Mouse (Mus musculus) right cerebral cortex, postnatal 14 days (tissue): Measurements from ENCODE around the gene Ptprg.

Source experiments
- DNase-seq: peaks from one replicate; pipeline ENCODE4 v3.0.0; 2022

Ptprg gene

GRCm38 (mm10) chr14:11569734-11570133 lies 16.4 kb downstream of the Ptprg start:
- no peak for DNase-seq

DNA sequence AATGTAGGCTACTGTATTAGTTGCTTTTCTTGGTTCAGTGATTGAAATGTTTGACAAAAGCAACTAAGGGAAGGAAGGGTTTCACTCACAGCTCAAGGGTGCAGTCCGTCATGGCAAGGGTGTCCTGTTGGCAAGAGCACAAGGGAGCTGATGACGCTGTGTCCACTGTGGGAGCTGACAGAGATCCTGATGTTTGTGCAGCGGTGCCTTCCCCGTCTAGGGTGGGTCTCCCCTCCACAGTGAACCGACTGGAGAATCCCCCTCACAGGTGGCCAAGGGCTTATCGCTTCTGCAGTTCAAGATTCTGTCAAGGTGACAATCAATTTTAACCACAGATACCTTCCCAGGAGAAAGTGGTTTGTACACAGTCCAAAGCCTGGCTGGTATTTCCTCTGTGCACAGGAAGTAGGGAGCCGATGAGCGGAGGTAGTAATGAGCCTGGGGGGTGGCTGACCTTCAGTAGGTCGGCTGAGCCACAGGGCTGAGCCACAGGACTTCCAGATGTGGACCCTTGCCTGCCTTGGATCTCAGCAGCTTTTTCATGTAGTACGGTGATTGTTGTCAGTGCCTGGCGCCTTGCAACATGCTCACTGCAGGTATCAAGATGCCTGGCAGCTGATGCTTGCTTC lies 18.5 kb downstream of the Ptprg start:
- no peak for DNase-seq

GRCm38 (mm10) chr14:11572395-11572784 lies 19.1 kb downstream of the Ptprg start:
- no peak for DNase-seq

- no peak for DNase-seq
Measured at GRCm38 (mm10) chr14:11573710-11574109, 20.4 kb downstream of the Ptprg start.

GRCm38 (mm10) chr14:11577276-11577909 lies 24.1 kb downstream of the Ptprg start:
- DNase-seq = no peak

DNA sequence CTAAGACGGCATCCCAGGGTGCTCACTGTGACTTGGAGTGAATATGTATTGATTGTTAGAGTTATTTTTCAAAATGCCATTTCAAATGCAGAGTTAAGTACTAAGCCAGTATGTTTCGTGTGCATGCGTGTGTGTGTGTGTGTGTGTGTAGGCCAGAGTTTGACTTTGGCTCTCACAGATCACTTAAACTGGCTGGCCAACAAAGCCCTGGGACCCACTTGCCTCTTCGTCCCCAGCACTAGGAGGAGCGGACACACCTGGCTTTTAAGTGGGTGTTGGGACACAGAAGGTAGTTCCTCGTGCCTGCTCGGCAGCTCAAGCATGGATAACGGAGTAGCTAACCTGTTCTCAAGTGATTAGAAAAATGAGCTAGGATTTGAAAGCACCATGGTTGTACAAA lies 24.6 kb downstream of the Ptprg start:
- no peak for DNase-seq

DNA sequence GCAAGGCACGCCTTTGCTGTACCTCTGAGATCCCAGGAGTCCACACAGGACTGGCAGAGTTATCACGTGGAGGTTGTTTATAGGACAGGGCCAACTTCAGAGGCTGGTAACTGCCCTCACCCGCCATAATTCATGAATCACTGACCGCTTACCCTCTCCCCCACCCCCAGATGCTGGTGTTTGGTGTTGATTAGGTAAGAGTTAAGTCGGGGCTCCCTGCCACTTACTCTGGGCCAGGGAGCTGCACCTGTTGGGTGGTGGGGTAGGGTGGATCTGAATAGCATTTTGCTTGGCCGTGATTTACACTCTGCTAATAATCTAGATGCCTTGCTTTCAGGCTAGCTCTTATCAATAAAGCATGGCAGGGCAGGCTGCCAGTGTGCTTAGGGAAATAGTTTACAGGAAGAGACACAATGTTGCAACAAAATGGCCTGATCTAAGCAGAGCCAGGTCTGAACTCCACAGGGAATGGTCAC lies 25.2 kb downstream of the Ptprg start:
- DNase-seq = no peak

DNA sequence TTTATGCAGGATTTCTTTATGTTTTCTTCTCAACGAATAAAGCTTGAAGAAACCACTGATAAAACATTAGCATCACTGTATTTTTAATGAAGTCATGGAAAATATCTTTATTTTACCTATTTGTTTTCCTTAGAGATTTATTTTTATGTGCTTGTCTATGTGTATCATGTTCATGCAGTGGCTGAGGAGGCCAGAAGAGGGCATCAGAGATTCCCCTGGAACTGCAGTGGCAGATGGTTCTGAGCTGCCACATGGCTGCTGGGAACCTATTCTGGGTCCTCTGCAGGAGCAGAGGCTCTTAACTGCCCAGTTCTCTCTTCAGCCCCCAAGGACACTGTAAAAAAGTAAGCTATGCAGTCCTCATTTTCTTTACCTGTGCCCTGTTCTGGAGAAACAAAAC lies 26.6 kb downstream of the Ptprg start:
- DNase-seq = no peak

GRCm38 (mm10) chr14:11584263-11584662 lies 30.9 kb downstream of the Ptprg start:
- DNase-seq = no peak

- DNase-seq = no peak
Measured at GRCm38 (mm10) chr14:11584929-11585633, 31.7 kb downstream of the Ptprg start.

DNA sequence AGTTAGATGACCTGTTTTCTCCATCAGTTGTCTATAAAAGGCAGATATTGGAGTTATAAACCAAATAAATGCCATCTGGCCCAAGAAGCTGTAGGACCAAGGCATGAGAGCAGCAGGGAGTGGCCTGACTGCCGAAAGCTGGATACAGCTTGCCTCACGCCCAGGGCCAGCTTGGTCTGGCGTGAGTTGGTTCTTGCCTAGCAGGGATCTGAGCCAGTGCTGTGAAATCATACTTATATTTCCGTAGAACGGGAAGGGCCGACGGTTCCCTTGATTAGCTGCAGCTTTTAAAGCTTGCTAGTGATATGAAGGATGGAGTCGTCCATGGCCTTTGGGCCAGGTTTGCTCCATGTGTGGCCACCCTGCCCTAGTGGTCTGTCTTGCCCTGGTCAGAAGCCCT lies 37.1 kb downstream of the Ptprg start:
- DNase-seq = no peak

DNA sequence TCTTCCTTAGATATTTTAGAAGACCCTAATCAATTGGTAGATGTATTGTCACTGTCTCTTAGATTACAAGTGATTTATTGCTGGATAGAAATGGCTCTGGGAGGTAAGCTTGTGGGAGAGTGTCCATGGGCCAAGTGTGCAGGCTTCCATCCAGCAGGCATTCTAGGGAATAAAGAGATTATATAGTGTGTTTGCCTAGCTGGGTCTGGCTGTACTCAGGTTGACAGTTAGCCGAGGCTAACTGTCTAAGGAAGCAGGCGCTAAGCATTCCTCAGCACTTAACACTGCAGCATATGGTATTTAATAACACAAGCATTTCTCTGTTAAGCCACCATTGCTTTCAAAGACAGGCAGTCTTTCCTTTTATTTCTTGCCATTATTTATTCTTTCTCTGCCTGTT lies 39.3 kb downstream of the Ptprg start:
- DNase-seq = no peak

DNA sequence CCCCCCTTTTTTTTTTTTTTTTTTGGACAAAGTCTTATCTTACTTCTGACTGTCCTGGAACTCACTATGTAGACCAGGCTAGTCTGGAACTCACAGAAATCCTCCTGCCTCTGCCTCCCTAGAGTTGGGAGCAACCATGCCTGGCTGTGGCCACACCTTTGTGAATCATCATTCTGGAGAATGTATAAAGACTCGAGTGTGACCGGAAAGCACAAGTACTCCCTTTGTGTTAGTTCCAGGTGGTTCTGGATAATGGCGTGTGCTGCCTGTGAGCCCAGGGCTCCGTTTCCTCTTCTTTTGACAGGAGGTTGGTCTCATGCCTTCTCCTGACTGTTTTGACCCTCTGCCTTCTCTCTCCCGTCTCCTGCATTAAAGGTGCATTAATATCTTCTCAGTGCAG lies 41.0 kb downstream of the Ptprg start:
- no peak for DNase-seq

DNA sequence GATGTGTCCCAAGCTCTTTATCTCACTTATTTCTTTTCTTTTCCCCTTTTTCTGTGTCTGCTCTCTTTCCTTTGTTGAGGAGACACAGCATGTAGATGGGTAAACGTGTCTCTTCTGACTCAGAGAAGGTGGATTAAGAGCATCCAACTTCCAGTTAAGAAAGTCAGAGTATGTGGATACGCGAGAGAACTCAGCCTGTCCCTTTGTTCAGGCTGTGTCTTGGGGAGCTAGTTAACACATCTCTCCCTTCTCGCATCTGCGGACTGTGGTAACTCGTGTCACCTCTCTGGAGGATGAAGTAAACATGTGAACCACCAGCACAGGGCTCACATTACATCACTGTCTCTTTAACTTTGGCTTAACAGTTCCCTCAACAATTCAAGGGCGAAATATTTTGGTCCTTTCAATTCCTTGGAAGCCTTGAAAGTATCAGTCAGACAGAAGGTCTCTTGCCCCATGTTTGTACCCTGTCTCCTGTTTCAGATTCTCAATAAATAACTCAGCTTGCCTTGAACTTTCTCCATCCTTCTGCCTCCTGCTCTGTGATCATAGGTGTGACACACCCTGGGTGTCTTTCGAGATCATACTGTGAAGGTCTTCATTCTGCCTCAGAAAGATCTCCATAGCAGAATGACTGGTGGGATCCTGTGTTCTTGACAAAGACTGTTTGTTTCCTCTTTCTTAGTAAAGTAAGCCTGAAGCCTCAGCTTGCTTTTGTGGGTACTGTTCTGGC lies 51.0 kb downstream of the Ptprg start:
- DNase-seq = no peak

GRCm38 (mm10) chr14:11608366-11608765 lies 55.0 kb downstream of the Ptprg start:
- no peak for DNase-seq

DNA sequence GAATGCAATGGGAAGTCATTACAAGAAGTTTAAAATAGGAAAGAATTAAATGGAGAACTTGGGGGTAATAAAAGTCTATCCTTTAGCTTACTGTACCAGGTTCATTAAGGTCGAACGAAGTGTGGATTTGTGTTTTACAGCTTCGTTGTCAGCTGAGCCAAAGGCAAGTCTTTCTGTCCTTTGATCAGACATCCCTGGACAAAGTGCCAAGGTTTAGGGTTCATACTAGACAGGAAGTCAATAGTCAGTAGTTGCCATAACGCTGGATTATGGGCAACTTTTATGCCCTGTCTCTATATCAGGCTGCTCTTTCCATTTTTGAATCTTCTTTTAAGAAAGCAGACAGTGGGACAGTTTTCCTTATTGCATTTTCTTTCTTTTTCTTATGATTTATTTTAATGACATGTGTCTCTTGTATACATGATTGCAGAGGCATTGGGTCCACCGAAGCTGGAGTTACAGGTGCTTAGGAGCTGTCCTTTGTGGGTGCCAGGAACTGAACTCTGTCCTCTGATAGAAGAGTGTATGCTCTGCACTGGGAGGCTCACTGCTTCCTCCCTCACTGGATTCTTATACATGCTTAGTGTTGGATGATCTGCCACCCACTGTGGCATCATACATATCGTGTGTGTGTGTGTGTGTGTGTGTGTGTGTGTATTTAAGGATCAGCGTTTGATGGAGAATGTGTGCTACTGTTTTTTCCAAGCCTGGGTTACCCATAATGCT lies 56.7 kb downstream of the Ptprg start:
- DNase-seq = no peak

GRCm38 (mm10) chr14:11612426-11612825 lies 59.1 kb downstream of the Ptprg start:
- DNase-seq = no peak

DNA sequence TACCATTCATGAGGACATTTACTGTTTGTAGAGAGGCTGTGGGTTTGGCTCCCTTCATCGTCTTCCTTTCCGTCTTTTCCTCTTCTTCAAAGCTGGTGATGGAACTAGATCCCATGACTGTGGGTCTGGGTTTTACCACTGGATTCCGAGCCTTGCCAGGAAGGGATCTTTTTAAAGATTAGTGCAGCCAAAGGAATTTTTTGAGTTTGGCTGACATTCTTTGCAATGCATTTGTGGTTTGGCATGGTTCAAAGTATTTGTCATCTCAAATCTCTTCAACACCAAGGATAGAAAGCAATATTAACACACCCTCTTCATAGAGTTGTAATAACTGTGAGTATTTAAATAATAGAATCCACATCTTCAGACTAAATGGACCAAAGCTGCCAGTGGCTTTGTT lies 59.8 kb downstream of the Ptprg start:
- no peak for DNase-seq

GRCm38 (mm10) chr14:11615697-11616096 lies 62.4 kb downstream of the Ptprg start:
- DNase-seq = no peak

- peak; percentile 58 for DNase-seq
Measured at GRCm38 (mm10) chr14:11617362-11617761, 64.0 kb downstream of the Ptprg start.

GRCm38 (mm10) chr14:11618140-11618705 lies 64.9 kb downstream of the Ptprg start:
- DNase-seq = no peak

DNA sequence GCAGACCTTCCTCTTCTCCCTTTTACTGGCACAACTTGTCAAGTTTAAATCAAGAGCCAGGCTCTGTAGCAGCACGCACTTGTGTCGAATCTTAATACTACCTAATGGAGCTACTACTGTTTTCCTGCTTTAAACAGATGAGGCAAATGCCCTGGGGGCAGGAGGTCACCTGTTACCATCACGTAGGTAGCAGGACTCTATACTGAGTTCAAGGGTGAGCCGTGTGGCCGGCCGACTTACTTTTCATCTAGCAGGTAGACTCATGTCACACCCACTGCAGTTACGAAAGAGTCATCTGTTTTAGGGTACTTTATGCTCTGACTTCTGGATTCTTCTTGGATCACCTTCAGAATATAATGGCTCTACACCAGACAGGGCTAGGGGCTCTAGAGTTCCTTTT lies 66.3 kb downstream of the Ptprg start:
- DNase-seq = no peak

GRCm38 (mm10) chr14:11620314-11620713 lies 67.0 kb downstream of the Ptprg start:
- no peak for DNase-seq
